In genomic region chr7:128672408-128673010, GRCm38 (mm10) we compare ENCODE assay signal across 8 mouse cellular contexts.
DNase-seq lines count a peak whose midpoint lies in the region; ATAC-seq and TF ChIP-seq lines count a peak whose summit lies in the region.

No protein-coding gene starts in this region.

- no peak for TF ChIP-seq POLR2A in myocyte (IDR thresholded peaks at IDR 0.05; ENCODE audit: insufficient read length, low read depth)
- no peak for TF ChIP-seq POLR2A in lung, adult 2 months (IDR thresholded peaks at IDR 0.05; ENCODE audit: borderline replicate concordance, extremely low read depth, low read depth, low read length)

- H3K79me2 ChIP-seq in myocyte (ENCODE audit: control insufficient read depth, insufficient read depth): no peaks in the 10 kb centered on the region

- no peaks in the 10 kb centered on the region for H3K27me3 ChIP-seq in forebrain, embryonic 14.5 days (replicated peaks; ENCODE audit: control insufficient read depth, insufficient read depth, low read length)
- no peaks in the 10 kb centered on the region for H3K27me3 ChIP-seq in myocyte (ENCODE audit: control insufficient read depth, insufficient read depth, insufficient read length)

- H3K27ac ChIP-seq in forebrain, embryonic 14.5 days (ENCODE audit: low read depth, low read length): peak overlapping the region; percentile 79

- H3K4me1 ChIP-seq in forebrain, embryonic 14.5 days (ENCODE audit: control insufficient read depth, insufficient read depth, low read length): peaks cover 16% of the 10 kb centered on the region; the same call in 1 of the 2 replicates
- H3K4me1 ChIP-seq in lung, adult 2 months (ENCODE audit: control insufficient read depth, insufficient read depth, low read length): no peaks in the 10 kb centered on the region

- peak; percentile 73 for ATAC-seq in forebrain, embryonic 14.5 days

- WGBS in forebrain, embryonic 14.5 days: 2% methylated on average over 15 of the region's 15 CpGs
- 46% methylated on average over 15 of the region's 15 CpGs for WGBS in lung, adult 2 months

- no peak overlapping the region for H3ac ChIP-seq in myocyte (ENCODE audit: control insufficient read depth, insufficient read length)

- no peaks in the 10 kb centered on the region for H3K9me3 ChIP-seq in forebrain, embryonic 14.5 days (replicated peaks; ENCODE audit: control insufficient read depth, low read length)

- peak; percentile 35 for DNase-seq in right cerebral cortex, adult 18-20 months
- no peak for DNase-seq in right cerebral cortex, postnatal 4 days
- peak; percentile 60 for DNase-seq in cerebellum, adult 11 months
- peak; percentile 67 for DNase-seq in forebrain, embryonic 14.5 days (ENCODE audit: low spot score)
- DNase-seq in layer of hippocampus, adult 9-11 months: peak; percentile 57
- DNase-seq in lung, adult 2 months: no peak
- no peak for DNase-seq in kidney, adult 8-10 months

- H3K4me3 ChIP-seq in forebrain, embryonic 14.5 days (ENCODE audit: low read depth, low read length): 0 out of 2 replicates have a peak overlapping the region, but pooled peaks have one; percentile 0
- no peak overlapping the region for H3K4me3 ChIP-seq in myocyte
- H3K4me3 ChIP-seq in lung, adult 2 months (replicated peaks; ENCODE audit: extremely low read depth, low read depth, low read length): no peak overlapping the region

- peak overlapping the region; percentile 22; the same call in 1 of the 2 replicates for H3K9ac ChIP-seq in forebrain, embryonic 14.5 days (ENCODE audit: low read length)

- peaks cover 4% of the 10 kb centered on the region for H3K36me3 ChIP-seq in forebrain, embryonic 14.5 days (ENCODE audit: control insufficient read depth, insufficient read depth, low read length)
- H3K36me3 ChIP-seq in myocyte (ENCODE audit: control insufficient read depth, insufficient read depth): peaks cover 11% of the 10 kb centered on the region

- peak overlapping the region; percentile 35 for H3K4me2 ChIP-seq in forebrain, embryonic 14.5 days (ENCODE audit: low read length)
- peak overlapping the region; percentile 92 for H3K4me2 ChIP-seq in myocyte (ENCODE audit: low read depth)

- TF ChIP-seq CTCF in lung, adult 2 months (IDR thresholded peaks at IDR 0.05; ENCODE audit: insufficient read depth, low read length): no peak

TF ChIP-seq in myocyte, 11 proteins besides CTCF, POLR2A, EP300 and RAD21:
- TF ChIP-seq TCF12 (IDR thresholded peaks at IDR 0.05; ENCODE audit: insufficient read depth, poor library complexity, severe bottlenecking): no peak
- no peak for TF ChIP-seq TCF3 (IDR thresholded peaks at IDR 0.05; ENCODE audit: insufficient read length, low read depth)
- no peak for TF ChIP-seq MYOD1 (IDR thresholded peaks at IDR 0.05; ENCODE audit: control insufficient read depth in 1 of 3, insufficient read length in 2 of 3, low read depth in 2 of 3)
- TF ChIP-seq REST (IDR thresholded peaks at IDR 0.05; ENCODE audit: insufficient read depth, insufficient read length): no peak
- no peak for TF ChIP-seq SRF (IDR thresholded peaks at IDR 0.05; ENCODE audit: control insufficient read depth, insufficient read length, low read depth)
- no peak for TF ChIP-seq E2F4 (IDR thresholded peaks at IDR 0.05; ENCODE audit: insufficient read depth)
- no peak for TF ChIP-seq POLR2AphosphoS2 (IDR thresholded peaks at IDR 0.05; ENCODE audit: insufficient read length, low read depth)
- TF ChIP-seq USF1 (IDR thresholded peaks at IDR 0.05; ENCODE audit: low read depth): no peak
- no peak for TF ChIP-seq MAX (IDR thresholded peaks at IDR 0.05; ENCODE audit: low read depth)
- TF ChIP-seq CEBPB (IDR thresholded peaks at IDR 0.05; ENCODE audit: insufficient read depth, poor library complexity, severe bottlenecking): no peak
- no peak for TF ChIP-seq MYOG (IDR thresholded peaks at IDR 0.05; ENCODE audit: control insufficient read depth in 1 of 3, insufficient read depth in 1 of 3, insufficient read length in 2 of 3, low read depth in 2 of 3)

Comparison
In these comparisons a context has a peak if more than half of its experiments do, and no peak if none do; other contexts are left out.
1. DNase-seq: peak in right cerebral cortex, adult 18-20 months (single experiment), cerebellum, adult 11 months (single experiment), forebrain, embryonic 14.5 days (single experiment) and layer of hippocampus, adult 9-11 months (single experiment); none in right cerebral cortex, postnatal 4 days (single experiment), lung, adult 2 months (single experiment) and kidney, adult 8-10 months (0 of 2).